Mouse (Mus musculus): ENCODE results near the gene Slc9a3r2. TPM values are rescaled to one million over a fixed set of nuclear protein-coding genes. Genes with fewer than 3 reads are reported as not detected.

Gene Slc9a3r2
- polyA plus RNA-seq, 1 experiment from 2014 or later = 39.2 TPM

DNA sequence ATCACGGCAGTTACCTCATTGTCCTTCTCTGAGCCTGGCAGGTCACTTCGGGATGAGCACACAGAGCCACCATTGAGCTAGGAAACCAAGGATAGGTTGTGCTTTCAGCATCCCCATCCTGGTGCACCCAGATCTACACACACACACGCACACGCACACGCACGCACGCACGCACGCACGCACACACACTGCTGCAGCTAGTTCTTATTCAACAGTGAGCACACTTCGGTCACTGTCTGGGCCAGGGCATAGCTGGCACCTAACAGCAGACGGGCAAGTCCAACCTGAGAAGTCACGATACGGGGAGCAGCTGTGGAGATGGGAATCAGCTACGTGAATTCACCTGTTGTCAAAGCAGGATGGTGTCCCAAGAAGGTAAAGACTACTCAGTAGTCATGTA is 9.5 kb downstream of the Slc9a3r2 start:
- Histone ChIP-seq H3K27me3 (ENCODE audit: insufficient read depth, poor library complexity, severe bottlenecking) (no peaks in the 10 kb centered on the region), H3K27ac (peak overlapping the region; percentile 77; the same call in 1 of the 2 replicates), H3K9me3 (no peaks in the 10 kb centered on the region), H3K4me1 (replicated peaks) (peaks cover 61% of the 10 kb centered on the region), H3K36me3 (peaks cover 27% of the 10 kb centered on the region), H3K4me3 (no peak overlapping the region)
- DNase-seq (ENCODE audit: low spot score) = no peak
- WGBS = 96% methylated on average over 15 of the region's 15 CpGs

GRCm38 (mm10) chr17:24640119-24640518 is 10.0 kb downstream of the Slc9a3r2 start:
- peak overlapping the region; percentile 77 for H3K27ac ChIP-seq
- no peak overlapping the region for H3K4me3 ChIP-seq
- H3K9me3 ChIP-seq = no peaks in the 10 kb centered on the region
- peaks cover 57% of the 10 kb centered on the region for H3K4me1 ChIP-seq (replicated peaks)
- WGBS = 91% methylated on average over 7 of the region's 7 CpGs
- DNase-seq (ENCODE audit: low spot score) = no peak
- no peaks in the 10 kb centered on the region for H3K27me3 ChIP-seq (ENCODE audit: insufficient read depth, poor library complexity, severe bottlenecking)
- H3K36me3 ChIP-seq = peaks cover 32% of the 10 kb centered on the region

GRCm38 (mm10) chr17:24639571-24639988 is 10.5 kb downstream of the Slc9a3r2 start:
- H3K27me3 ChIP-seq (ENCODE audit: insufficient read depth, poor library complexity, severe bottlenecking) = no peaks in the 10 kb centered on the region
- 69% methylated on average over 5 of the region's 5 CpGs for WGBS
- peak; percentile 45 for DNase-seq (ENCODE audit: low spot score)
- H3K4me3 ChIP-seq = no peak overlapping the region
- H3K9me3 ChIP-seq = no peaks in the 10 kb centered on the region
- H3K27ac ChIP-seq = peak overlapping the region; percentile 77
- H3K36me3 ChIP-seq = peaks cover 37% of the 10 kb centered on the region
- H3K4me1 ChIP-seq (replicated peaks) = peaks cover 51% of the 10 kb centered on the region

GRCm38 (mm10) chr17:24638840-24639239 is 11.3 kb downstream of the Slc9a3r2 start:
- DNase-seq (ENCODE audit: low spot score) = no peak
- Histone ChIP-seq H3K27me3 (ENCODE audit: insufficient read depth, poor library complexity, severe bottlenecking) (no peaks in the 10 kb centered on the region), H3K9me3 (no peaks in the 10 kb centered on the region), H3K27ac (peak overlapping the region; percentile 72), H3K4me3 (no peak overlapping the region), H3K36me3 (peaks cover 37% of the 10 kb centered on the region), H3K4me1 (replicated peaks) (peaks cover 44% of the 10 kb centered on the region)
- 67% methylated on average over 9 of the region's 9 CpGs for WGBS

DNA sequence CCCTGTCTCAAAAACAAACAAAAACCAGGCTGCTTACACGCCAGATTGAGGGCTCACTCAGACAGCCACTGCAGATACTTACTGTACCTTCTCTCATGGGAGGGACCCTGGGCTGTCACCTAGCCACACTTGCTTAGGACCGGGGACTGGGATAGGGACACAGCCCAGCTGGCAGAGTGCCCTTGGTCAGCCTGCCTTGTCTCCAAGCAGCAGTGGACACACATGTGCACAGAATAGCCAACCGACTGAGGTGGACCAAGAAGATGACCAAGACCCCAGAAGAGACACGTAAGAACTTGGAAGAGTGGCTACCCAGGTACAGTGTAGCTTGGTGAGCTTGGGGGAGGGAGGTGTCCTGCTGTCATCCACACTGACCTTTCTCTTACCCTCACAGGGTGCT is 11.9 kb downstream of the Slc9a3r2 start:
- no peak for DNase-seq (ENCODE audit: low spot score)
- 88% methylated on average over 4 of the region's 4 CpGs for WGBS
- no peaks in the 10 kb centered on the region for H3K27me3 ChIP-seq (ENCODE audit: insufficient read depth, poor library complexity, severe bottlenecking)
- H3K36me3 ChIP-seq = peaks cover 37% of the 10 kb centered on the region
- H3K27ac ChIP-seq = peak overlapping the region; percentile 72
- H3K9me3 ChIP-seq = no peaks in the 10 kb centered on the region
- H3K4me1 ChIP-seq (replicated peaks) = peaks cover 43% of the 10 kb centered on the region
- H3K4me3 ChIP-seq = no peak overlapping the region

- 53% methylated on average over 5 of the region's 5 CpGs for WGBS
Observed at GRCm38 (mm10) chr17:24636781-24637481, 13.2 kb downstream of the Slc9a3r2 start.

GRCm38 (mm10) chr17:24635694-24636093 is 14.4 kb downstream of the Slc9a3r2 start:
- 94% methylated on average over 5 of the region's 5 CpGs for WGBS
- H3K27ac ChIP-seq = no peak overlapping the region

More at GRCm38 (mm10) chr17:24636781-24637481, 13.2 kb downstream of the Slc9a3r2 start:
- Histone ChIP-seq H3K36me3 (peaks cover 37% of the 10 kb centered on the region), H3K9me3 (no peaks in the 10 kb centered on the region), H3K27ac (no peak overlapping the region), H3K4me1 (replicated peaks) (peaks cover 40% of the 10 kb centered on the region), H3K27me3 (ENCODE audit: insufficient read depth, poor library complexity, severe bottlenecking) (no peaks in the 10 kb centered on the region), H3K4me3 (no peak overlapping the region)
- DNase-seq (ENCODE audit: low spot score) = no peak

DNA sequence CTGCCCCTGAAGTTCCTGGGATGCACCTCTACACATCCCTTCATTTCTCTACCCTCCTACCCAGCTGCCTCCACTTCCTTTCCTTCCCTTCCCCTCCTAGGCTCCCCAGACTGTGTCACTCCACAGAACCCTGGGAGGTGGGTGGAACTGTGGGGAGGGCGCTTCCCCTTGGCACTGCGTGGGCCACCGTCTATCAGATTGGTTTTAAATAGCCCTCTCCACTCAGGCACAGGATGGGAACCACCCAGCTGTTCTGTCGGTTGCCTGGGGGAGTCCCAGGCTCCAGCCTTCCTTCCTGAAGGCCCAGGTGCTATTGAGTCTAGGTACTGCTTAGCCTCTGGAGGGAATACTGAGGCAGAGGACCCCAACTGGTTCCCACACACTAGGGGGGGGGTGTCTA is 15.1 kb downstream of the Slc9a3r2 start:
- no peak for DNase-seq (ENCODE audit: low spot score)
- WGBS = 91% methylated on average over 4 of the region's 4 CpGs
- no peak overlapping the region for H3K4me3 ChIP-seq

More at GRCm38 (mm10) chr17:24635694-24636093, 14.4 kb downstream of the Slc9a3r2 start:
- no peak for DNase-seq (ENCODE audit: low spot score)
- peaks cover 46% of the 10 kb centered on the region for H3K4me1 ChIP-seq (replicated peaks)
- H3K27me3 ChIP-seq (ENCODE audit: insufficient read depth, poor library complexity, severe bottlenecking) = no peaks in the 10 kb centered on the region
- no peak overlapping the region for H3K4me3 ChIP-seq
- peaks cover 37% of the 10 kb centered on the region for H3K36me3 ChIP-seq
- H3K9me3 ChIP-seq = no peaks in the 10 kb centered on the region

GRCm38 (mm10) chr17:24633831-24634230 is 16.3 kb downstream of the Slc9a3r2 start:
- Histone ChIP-seq H3K9me3 (no peaks in the 10 kb centered on the region), H3K36me3 (peaks cover 43% of the 10 kb centered on the region), H3K4me3 (no peak overlapping the region), H3K4me1 (replicated peaks) (peaks cover 38% of the 10 kb centered on the region), H3K27me3 (ENCODE audit: insufficient read depth, poor library complexity, severe bottlenecking) (no peaks in the 10 kb centered on the region), H3K27ac (no peak overlapping the region)
- WGBS = 95% methylated on average over 11 of the region's 11 CpGs
- no peak for DNase-seq (ENCODE audit: low spot score)

More for the DNA sequence above, 15.1 kb downstream of the Slc9a3r2 start:
- peaks cover 46% of the 10 kb centered on the region for H3K4me1 ChIP-seq (replicated peaks)
- peaks cover 39% of the 10 kb centered on the region for H3K36me3 ChIP-seq
- no peaks in the 10 kb centered on the region for H3K27me3 ChIP-seq (ENCODE audit: insufficient read depth, poor library complexity, severe bottlenecking)
- no peak overlapping the region for H3K27ac ChIP-seq
- H3K9me3 ChIP-seq = no peaks in the 10 kb centered on the region

- H3K27ac ChIP-seq = peak overlapping the region; percentile 91
Observed at GRCm38 (mm10) chr17:24632813-24633449, 17.2 kb downstream of the Slc9a3r2 start.

DNA sequence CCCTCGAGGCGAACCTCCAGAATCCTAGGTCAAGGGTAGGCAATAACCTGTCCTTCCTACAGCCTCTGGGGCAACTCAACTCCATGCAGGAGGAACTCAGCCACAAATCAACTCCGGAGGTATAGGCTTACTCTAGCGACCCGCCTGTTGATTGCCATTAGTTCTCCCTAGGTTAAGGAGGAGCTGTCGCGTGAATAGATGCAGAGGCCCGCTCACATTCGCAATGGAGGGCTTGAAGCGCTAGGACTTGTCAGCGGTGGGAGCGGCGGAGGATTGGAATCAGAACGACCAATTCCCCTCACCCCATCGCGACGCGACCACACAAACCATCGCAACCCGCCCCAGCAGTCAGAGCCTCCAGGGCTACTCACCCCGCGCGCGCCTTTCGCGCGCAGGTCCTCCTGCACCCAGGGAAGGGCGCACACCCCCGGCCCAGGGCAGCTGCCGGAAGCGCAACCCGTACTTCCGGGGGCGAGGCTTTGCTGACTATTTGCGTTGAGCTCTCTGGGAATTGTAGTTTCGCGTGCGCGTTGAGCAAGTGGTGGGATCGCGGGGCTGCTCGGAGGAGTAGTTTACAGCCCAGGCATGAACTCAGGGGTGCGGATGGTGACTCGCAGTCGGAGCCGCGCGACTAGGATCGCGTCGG is 17.8 kb downstream of the Slc9a3r2 start, which contains the start of the genes Tsc2 and Nthl1:
TSS of gene Tsc2 (minus strand) at position 464 of the 646 bp plus-strand sequence.
TSS of gene Nthl1 (plus strand) at position 514 of the 646 bp plus-strand sequence.
- DNase-seq (ENCODE audit: low spot score) = peak; percentile 91
- peak within 1 kb of the TSS; percentile 91 for H3K27ac ChIP-seq
- H3K4me1 ChIP-seq (replicated peaks) = peaks cover 27% of the 10 kb centered on the region
- WGBS = 2% methylated on average over 51 of the region's 51 CpGs
- peak within 1 kb of the TSS; percentile 69 for H3K4me3 ChIP-seq
- H3K27me3 ChIP-seq (ENCODE audit: insufficient read depth, poor library complexity, severe bottlenecking) = no peaks in the 10 kb centered on the region
- peaks cover 50% of the 10 kb centered on the region for H3K36me3 ChIP-seq
- H3K9me3 ChIP-seq = no peaks in the 10 kb centered on the region

More at GRCm38 (mm10) chr17:24632813-24633449, 17.2 kb downstream of the Slc9a3r2 start:
- Histone ChIP-seq H3K27me3 (ENCODE audit: insufficient read depth, poor library complexity, severe bottlenecking) (no peaks in the 10 kb centered on the region), H3K4me3 (peak overlapping the region; percentile 69), H3K9me3 (no peaks in the 10 kb centered on the region), H3K36me3 (peaks cover 43% of the 10 kb centered on the region), H3K4me1 (replicated peaks) (peaks cover 30% of the 10 kb centered on the region)
- DNase-seq (ENCODE audit: low spot score) = no peak
- 14% methylated on average over 22 of the region's 22 CpGs for WGBS

DNA sequence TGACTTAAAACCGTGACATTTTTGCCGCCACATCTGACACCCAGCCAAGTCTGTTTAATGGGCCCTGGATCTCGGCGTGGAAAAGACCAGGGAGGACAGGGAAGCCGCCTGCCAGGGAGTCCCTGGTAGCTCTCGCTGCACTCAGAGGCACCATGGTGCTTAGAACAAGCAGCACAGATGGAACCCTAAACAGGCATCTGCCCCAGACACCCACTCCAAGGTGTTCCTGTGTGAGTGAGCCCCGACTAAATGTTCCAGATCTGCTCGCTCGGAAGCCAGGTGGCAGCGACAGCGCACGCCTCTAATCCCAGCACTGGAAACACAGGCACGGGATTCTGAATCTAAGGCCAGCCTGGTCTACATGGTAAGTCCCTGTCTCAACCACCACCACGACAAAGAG is 20.1 kb downstream of the Slc9a3r2 start:
- no peak for DNase-seq (ENCODE audit: low spot score)
- H3K4me1 ChIP-seq (replicated peaks) = peaks cover 19% of the 10 kb centered on the region
- no peak overlapping the region for H3K4me3 ChIP-seq
- no peak overlapping the region for H3K27ac ChIP-seq
- no peaks in the 10 kb centered on the region for H3K27me3 ChIP-seq (ENCODE audit: insufficient read depth, poor library complexity, severe bottlenecking)
- WGBS = 92% methylated on average over 14 of the region's 14 CpGs
- peaks cover 65% of the 10 kb centered on the region for H3K36me3 ChIP-seq
- H3K9me3 ChIP-seq = no peaks in the 10 kb centered on the region

Measured in hindbrain, embryonic 10.5 days (tissue).